Mouse (Mus musculus) adrenal gland (tissue): ENCODE results near the gene Aifm3.

Experiments
- intact Hi-C: fragments of 180-260 bp; cut with DNase I; formaldehyde crosslinking; loops from one replicate; pipeline ENCODE4 v1.15.1; 2025

Gene Aifm3

DNA sequence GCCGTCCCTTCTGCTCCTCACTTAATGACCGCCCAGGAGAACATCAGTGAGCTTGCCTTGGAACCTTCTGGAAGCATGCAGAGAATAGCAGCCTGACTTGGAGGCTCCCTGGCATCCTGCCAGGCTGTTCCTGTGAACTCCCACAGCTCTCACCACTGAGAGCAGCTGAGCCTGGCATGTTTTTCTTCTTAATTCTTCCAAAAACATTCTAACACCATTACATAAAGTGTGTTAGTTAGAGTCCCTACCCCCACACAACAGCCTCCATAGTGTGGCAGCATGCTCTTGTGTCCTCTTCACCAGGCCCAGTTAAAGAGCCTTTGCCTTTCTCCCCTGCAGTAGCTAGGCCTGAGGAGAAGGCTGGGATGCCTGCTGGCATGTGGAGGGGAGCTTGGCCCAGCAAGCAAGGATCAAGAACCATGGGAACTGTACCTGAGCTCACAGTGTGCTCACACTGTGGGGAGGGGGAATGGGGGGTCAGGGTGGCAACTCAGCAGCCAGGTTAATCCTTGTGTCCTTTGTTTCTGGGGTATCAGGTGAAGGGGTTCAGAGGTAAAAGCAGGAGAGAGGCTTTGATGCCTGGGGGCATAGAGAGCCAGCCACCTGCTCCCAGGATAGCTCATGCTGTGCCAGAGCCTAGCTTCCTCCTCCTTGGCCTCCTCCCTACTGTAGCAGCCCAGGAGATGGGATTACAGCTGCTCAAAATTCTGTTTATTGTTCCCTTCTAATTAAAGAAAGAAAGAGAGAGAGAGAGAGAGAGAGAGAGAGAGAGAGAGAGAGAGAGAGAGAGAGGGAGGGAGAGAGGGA is 7.3 kb downstream of the Aifm3 start:
- intact Hi-C loops = no loop called here

DNA sequence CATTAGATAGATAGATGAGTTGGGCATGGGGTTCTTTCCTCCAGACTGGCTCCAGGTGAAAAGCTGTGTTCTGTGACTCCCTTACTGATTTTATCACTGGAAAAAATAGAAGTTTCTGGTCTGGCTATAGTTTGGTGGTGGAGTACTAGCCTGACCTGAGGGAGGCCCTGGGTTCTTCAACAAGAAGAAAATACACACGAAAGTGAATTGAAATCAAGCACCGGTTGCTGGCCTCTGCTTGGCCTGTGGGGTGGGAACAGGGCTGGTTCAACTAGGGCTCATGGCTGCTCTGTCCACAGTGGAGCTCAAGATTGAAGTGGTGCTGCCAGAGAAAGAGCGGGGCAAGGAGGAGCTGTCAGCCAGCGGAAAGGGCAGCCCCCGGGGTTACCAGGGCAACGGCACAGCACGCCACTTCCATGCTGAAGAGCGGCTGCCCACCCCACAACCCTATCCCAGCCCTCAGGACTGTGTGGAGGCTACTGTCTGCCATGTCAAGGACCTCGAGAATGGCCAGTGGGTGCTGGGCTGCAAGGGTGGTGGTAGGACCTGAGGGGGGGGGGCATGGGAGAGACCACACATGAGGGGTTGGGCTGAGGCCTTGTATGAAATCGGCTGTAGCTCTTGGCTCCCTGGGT is 10.0 kb downstream of the Aifm3 start:
- intact Hi-C loops = no loop called here

DNA sequence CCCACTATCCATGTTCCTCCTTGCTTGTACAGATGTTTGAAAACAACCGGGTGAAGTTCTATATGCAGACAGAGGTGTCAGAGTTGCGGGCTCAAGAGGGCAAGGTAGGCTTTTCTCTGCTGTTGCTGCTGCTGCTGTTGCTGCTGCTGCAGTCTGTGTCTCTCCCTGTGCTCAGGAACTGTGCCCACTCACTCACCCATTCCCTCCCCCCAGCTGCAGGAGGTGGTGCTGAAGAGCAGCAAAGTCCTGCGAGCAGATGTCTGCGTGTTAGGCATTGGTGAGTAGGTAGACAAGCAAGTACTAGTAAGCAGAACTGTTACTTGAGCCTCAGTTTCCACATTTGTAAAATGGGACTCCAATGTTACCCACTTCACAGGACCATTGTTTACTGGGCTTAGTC is 13.3 kb downstream of the Aifm3 start:
- intact Hi-C loops = no loop called here

DNA sequence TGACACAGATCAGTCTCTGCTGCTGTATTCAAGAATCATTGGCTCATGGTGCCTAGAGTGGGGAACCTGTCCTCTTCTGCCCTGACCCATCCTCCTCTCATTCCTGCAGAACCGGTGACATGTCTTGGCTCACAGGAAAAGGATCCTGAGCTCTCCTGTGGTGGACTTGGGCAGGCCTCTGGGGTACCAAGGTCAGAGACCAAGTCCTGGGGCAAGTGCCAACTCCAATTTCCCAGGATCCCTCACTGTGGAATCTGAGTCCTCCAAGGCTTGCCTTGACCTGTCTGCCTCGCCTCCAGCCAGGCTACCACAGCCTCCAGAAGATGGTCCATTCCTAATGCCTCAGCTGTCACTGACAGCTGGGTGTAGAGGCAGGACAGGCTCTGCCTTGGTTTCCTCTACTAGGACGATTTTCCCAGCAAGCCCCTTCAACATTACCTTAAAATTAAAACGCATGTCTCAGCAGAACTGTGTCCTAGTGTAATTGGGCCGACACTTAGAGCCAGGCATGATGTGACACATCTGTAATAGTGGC is 17.7 kb downstream of the Aifm3 start:
- intact Hi-C loops = loop anchor here (5.0 kb wide), 1 partner anchor 35 kb away; no protein-coding TSS in a partner anchor

DNA sequence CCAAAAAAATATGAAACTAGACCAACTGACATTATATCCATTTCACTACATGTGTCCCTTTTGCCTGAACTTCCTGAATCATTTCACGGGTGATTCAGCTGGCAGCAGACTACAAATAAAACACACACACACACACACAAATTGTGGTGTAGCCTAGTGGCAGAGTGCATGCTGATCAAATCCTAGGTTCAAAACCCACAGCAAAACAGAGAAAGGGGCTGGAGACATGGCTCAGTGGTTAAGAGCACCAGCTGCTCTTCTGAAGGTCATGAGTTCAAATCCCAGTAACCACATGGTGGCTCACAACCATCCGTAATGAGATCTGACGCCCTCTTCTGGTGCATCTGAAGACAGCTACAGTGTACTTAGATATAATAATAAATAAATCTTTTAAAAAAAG is 18.6 kb downstream of the Aifm3 start:
- intact Hi-C loops = loop anchor here (5.0 kb wide), 1 partner anchor 36 kb away; no protein-coding TSS in a partner anchor

DNA sequence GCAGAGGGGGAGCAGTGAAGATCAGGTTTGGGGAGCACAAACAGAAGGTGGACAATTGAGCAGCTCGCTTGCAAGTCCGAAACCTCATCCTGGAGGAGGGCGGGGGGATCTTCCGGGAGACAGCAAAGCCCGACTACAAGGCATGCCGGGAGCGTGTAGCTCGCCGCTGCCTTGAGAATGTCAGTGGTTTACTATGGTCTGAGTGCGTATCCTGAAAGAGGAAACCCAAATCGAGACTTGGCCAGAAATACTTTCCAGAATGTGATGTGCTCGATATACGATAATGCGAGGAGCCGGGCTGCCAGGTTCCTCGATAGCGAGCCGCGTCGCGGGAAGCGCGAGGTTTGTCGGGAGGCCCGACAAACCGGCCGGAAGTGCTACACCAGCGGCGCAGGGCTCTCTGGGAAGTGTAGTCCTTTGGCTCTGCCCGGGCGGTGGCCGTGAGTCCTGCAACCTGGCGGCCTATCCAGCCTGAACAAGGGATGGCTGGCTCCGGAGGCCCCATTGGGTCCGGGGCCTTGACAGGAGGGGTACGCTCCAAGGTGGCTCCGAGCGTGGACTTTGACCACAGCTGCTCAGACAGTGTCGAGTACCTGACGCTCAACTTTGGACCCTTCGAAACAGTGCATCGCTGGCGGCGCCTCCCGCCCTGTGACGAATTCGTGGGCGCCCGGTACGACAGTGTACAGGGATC is 19.3 kb downstream of the Aifm3 start, which contains the start of gene Lztr1:
TSS of gene Lztr1 (plus strand) at position 143 of the 694 bp plus-strand sequence.
- intact Hi-C loops = loop anchor here (5.0 kb wide), 1 partner anchor 36 kb away; no protein-coding TSS in a partner anchor

DNA sequence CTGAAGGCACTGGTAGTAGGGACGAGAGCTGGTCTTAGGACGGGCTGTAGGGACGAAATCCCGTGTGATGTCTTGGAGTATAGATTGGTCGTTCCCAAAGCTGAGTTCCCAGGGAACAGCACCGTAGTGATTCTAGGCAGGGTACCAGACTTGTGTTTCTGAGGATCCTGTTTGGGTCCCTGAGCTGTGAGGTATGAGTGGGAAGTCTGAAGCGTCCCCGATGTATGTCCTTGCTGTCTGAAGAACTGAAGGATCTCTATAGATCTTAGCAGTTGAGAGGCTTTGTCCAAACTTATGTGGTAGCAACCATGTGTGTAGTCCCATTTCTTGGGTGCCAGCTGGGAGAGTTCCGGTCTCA is 19.8 kb downstream of the Aifm3 start:
- intact Hi-C loops = loop anchor here (5.0 kb wide), 1 partner anchor 37 kb away; no protein-coding TSS in a partner anchor

DNA sequence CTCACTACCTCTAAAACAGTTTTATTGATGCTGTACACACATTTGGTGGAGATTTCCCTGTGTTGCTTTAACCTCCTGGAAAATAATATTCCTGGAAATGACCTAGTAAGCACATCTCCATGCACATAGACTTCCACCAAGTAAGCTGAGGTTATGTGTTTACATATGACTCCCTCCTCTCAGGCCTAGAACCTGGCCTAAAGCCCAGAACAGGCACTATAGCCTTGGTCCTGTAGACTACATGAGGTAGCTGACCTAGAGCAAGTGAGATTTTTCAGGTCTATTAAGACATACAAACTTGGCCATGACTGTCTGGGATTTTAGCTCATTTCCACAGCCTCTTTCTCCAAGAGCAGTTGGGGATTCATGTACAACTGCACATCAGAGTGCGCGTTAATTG is 20.7 kb downstream of the Aifm3 start:
- intact Hi-C loops = no loop called here

DNA sequence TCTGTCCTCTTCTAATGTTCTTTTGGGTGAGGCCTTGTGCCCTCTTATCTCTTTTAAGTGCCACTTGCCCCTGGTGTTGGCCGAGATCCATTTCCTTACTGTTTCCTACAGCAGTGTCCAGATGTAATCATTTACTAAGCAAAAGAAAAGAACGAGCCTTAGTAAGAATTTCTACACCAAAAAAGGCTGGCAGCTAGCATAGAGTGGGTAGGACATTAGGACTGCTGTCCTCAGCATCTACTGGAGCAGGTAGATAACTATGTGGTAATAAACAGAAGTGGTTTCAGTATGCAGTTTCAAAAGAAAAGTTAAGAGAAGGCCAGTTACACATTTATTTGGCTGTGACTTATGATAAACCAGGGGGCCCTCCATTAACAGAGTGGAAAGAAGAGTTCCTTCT is 21.3 kb downstream of the Aifm3 start:
- intact Hi-C loops = no loop called here

DNA sequence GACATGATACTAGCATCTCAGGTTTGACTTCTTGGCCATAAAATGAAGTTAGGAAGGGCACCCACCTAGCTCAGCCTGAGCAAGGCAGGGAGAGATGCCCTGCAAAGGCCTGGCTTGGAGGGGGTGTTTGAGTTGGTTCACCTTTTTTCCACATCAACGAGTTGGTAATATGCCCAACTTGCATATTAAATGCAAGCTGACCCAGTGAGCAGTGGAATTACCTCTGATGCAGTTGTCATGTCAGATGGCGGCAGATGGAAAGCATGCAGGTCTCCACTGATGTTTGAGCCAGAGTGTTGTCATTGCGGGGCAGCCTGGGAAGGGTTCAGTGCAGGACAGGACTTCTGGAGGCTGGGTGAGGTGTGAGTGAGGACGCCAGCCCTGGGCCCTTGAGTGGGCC is 22.0 kb downstream of the Aifm3 start:
- intact Hi-C loops = no loop called here

DNA sequence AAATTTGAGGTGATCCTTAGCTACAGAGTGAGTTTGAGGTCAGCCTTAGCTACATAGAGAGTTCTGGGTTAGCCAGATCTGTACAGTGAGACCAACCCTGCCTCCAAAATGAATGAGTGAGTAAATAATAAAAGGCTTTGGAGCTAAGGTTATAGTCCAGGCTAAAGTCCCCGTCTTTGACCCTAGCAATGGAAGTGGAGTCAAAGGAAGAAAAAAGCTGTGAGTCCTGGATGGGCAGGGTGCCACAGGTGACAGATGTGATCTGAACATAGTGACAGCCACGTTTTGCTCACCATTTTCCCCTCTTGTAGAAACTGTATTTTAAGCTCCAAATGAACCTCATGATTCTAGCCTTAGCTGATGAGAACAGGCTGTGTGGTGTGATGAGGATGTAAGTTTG is 29.5 kb downstream of the Aifm3 start:
- intact Hi-C loops = no loop called here

DNA sequence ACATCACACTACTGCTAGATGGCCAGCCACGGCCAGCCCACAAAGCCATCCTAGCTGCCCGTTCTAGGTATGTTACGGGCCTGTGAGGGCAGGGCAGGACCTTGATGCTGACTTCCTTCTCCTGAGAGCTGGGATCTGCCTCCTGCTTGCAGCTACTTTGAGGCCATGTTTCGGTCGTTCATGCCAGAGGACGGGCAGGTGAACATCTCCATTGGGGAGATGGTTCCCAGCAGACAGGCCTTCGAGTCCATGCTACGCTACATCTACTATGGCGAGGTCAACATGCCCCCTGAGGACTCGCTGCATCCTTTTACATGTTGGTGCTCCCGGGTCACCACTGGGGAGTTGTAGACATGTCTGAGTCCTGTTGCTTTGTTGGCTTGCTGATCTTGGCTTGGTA is 34.7 kb downstream of the Aifm3 start:
- intact Hi-C loops = no loop called here

DNA sequence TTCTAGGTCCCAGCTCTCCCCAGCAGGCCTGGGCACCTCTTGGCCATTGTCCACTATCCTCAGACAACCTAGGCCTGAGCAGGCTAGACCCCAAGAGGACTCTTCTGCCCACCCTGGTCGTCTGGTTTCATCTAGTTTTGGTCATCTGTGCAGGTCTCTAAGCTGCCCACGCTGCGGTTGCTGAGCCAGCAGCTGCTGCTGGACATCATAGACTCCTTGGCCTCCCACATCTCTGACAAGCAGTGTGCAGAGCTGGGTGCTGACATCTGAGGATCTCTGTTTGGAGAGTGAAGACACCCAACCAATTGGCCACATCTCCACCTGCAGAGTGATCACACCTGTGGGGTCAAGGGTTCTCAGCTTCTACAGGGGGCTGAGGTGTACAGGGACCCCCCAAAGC is 36.1 kb downstream of the Aifm3 start:
- intact Hi-C loops = no loop called here

DNA sequence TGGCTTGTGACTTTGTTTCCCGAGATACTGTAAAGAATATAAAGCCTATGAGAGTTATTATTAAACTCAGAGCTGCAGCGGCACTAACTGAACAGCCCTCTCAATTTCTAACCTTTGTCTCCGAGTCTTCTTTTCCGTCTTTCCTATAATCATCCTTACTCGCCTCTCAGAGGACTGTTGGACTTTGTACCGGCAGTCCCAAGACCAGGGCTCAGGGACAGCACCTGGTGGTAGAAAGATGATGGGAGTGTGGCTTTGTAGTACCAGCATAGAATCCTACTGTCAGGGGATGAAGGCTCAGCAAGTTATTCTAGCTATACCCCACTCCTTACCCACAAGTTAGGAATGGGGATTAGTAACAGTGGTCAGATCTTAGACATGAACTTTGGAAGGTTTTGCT is 36.8 kb downstream of the Aifm3 start:
- intact Hi-C loops = no loop called here

DNA sequence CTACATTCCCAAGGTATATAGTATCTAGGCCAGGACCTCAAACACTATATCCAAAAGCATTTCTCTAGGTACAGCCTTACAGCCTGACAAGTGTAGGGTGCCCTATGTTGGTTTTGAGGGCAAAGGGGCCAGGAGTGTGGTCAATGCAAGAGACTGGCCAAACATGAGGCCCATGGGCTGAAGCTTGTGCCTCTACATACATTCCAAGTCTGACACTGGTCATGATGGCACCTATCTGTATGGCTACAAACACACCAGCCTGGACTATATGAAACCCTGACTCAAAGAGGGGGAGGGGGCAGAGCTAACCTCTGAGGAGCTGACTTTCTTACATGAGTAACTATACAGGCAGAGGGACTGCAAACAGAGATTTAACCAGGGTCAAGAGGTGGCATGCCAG is 38.2 kb downstream of the Aifm3 start:
- intact Hi-C loops = no loop called here

DNA sequence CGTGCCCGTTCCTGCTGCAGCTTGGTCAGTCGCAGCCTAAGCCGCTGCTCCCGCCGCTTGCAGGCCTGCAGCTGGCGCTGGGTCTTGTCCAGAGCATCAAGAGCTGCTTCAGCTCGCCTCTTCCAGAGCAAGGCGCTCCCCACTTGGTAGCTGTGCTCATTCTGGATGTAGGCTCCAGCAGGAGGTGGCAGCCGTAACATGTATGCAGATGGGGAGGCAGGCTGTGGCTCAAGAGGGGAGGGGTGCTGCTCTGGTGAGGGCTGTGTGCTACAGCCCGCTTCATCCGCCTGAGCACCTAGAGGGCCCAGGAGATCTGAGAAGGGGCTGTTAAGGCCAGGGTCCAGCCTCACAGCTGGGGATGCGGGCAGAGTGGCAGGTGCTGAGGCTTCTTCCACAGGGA is 38.9 kb downstream of the Aifm3 start:
- intact Hi-C loops = no loop called here

DNA sequence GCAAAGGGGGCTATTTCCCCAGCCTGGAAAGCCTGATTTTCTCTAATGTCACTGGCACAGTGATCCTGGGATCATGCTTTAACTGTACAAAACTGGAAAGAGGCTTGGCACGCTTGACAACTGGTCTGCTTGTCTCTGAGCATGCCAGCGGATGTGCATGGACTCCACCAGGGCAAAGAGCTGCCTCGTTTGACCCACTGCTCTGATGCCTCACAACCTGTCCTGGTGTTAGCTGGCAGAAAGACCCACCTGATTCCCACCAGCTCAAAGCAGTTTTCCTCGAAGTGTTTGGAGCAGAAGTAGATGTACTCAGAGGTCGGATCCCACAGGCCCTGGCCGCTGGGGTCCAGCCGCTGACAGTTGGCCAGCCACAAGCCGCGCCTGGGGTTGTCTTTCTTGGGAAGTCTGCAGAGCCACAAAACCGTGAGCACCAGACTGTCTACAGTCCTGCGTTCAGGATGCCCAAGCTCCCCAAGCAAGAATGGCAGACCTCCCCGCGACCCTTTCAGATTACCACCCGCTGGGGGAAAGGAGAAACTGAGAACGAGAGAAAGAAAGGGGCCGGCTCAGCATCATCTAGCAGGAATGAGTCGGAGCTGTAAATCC is 40.7 kb downstream of the Aifm3 start:
- intact Hi-C loops = loop anchor here (5.0 to 10.0 kb wide), 2 partner anchors 58 to 125 kb away; partner anchors contain the start of genes Pi4ka and Snap29

DNA sequence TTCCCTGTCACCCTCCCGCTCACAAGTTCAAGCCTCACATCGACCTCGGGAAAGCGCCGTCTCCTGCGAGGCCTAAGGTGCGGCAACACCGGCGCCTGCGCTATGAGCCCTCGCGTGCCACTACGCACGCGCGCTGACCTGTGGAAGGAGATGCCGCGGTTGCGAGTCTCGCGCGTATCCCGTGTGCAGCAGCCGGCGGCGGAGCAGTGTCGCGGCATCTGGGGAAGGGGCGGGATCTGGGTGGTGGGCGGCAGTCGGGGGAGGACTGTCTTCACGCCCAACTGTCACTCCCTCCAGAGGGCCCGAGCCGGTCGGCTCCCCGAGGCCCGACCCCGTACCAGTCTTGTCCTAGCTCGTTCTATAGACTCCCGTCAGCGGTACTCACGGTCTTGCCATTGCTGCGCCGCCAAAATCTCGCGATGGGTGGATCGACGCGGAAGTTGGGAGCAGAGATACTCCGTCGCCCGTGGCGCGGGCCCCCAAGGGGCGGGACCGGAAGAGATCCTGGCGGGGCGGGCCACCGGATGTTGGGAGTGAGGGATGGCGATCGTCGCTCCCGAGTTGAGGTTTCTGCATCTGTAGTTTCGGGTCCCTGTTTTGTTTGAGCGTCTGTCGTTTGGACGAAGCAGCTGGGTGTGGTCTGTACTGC is 41.4 kb downstream of the Aifm3 start, which contains the start of gene Thap7:
TSS of gene Thap7 (minus strand) at position 497 of the 649 bp plus-strand sequence.
- intact Hi-C loops = loop anchor here (5.0 to 10.0 kb wide), 2 partner anchors 58 to 126 kb away; partner anchors contain the start of genes Pi4ka and Snap29

DNA sequence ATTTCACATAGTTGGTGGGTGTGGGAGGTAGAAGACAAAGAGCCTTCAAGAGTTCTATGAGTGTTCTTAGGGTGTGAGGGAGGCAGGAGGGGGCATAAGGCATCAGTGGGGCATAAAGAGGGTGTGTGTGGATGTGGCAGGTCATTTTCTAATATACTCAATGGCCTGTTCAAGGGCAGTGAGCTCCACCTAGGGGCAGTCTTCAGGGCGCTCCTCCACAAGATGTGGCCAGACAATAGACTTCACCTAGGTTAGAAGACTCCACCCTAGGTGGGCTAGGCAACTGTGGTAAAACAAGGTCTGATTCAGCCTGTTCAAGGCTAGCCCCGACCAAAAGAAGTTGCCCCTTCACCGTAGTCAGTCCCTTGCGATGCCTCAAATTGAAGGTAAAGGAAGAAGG is 42.9 kb downstream of the Aifm3 start:
- intact Hi-C loops = loop anchor here (5.0 to 10.0 kb wide), 2 partner anchors 60 to 127 kb away; partner anchors contain the start of genes Pi4ka and Snap29

DNA sequence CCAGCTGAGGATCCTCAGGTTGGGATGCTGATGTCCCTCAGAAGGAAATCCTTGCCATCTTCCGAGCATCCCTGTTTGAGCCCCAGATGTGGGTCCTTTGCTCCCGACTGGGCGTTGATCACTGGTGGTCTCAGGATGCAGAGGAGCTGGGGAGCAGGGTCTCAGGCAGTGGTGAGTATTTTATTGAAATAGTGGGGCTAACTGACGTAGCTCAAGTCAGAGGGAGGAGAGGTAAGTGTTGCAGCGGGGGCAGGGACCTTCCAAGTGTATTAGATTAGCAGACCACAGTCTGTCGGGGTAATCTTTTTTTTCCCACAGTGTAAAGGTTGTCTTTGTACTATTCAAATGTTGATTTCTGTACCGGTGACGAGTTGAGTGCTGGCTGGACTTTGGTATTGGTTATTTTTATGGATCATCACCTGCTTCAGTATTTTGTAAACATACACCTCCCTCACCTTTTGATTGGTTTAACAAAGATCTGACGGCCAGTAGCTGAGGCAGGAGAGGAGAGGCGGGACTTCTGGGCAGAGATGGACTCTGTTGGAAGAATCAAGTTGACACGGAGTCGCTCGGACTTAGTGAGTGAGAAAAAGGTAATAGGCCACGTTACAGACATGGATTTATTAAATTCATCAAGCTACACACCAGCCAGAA is 43.4 kb downstream of the Aifm3 start:
- intact Hi-C loops = loop anchor here (5.0 to 10.0 kb wide), 2 partner anchors 61 to 128 kb away; partner anchors contain the start of genes Pi4ka and Snap29
